Mouse (Mus musculus): ENCODE results near the gene Ptpro.

DNA sequence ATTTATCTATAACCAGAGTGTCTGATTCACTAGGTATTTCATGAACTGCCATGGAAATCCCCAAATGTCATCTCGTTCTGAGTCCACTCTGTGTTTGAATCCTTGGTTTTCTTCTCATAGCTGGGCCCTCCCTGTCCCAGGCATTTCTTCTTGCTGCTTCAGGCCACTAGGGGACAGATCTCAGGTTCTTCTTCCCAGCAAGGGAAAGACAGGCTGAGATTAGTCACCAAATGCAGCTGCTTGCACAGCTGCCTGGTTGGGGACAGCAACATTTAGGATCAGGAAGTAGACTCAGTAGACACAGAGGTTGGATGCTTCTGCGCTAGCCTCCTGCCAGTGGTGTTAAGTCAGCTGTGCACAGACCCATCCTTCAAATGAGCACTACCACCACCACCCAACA is 113.5 kb downstream of the Ptpro start:
- TF ChIP-seq CTCF (IDR thresholded peaks at IDR 0.05; ENCODE audit: extremely low read depth, insufficient read depth, low read length) (0 out of 2 replicates have a peak, but pooled peaks have one; percentile 19), POLR2A (IDR thresholded peaks at IDR 0.05; ENCODE audit: extremely low read depth, insufficient read depth, low read length) (no peak)

All from cortical plate, adult 2 months (tissue).